Mouse (Mus musculus): ENCODE data around the gene Col9a2.

- TF ChIP-seq GATA1 (IDR thresholded peaks at IDR 0.05; ENCODE audit: borderline replicate concordance, low read length) (no peak), FLI1 (IDR thresholded peaks at IDR 0.05; ENCODE audit: low read length) (no peak)
These were observed 58.6 kb downstream of the Col9a2 start, which contains the start of gene Zmpste24 for GRCm38 (mm10) chr4:121097650-121098378.

Measured in megakaryocyte, embryonic 14.5 days (primary cell).